Mouse (Mus musculus): ENCODE data around the gene Slc22a6. TPM values are rescaled to one million over a fixed set of nuclear protein-coding genes. Genes with fewer than 3 reads are reported as not detected.

Slc22a6 gene
- polyA plus RNA-seq, 1 experiment, result not detected

DNA sequence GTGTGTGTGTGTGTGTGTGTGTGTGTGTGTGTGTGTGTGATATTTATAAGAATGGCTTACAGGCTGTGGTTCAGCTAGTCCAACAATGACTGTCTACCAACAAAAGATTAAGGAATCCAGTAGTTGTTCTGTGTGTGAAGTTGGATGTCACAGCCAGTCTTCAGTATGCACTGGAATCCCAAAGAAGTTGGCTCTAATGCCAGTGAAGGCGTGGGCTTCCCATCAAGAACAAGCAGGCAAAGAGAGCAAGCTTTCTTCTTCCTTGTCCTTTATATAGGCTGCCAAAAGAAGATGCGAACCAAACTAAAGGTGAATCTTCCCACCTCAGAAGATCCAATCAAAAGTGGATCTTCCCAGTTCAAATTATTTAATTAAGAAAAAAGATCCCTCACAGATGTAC lies 31.9 kb upstream of the Slc22a6 start:
- no peak for TF ChIP-seq POLR2A (IDR thresholded peaks at IDR 0.05; ENCODE audit: insufficient read depth, low read depth, low read length)
- no peak for TF ChIP-seq CTCF (IDR thresholded peaks at IDR 0.05; ENCODE audit: insufficient read depth, low read depth, low read length)
- Histone ChIP-seq H3K27ac (ENCODE audit: insufficient read depth, low read depth, low read length) (0 out of 2 replicates have a peak overlapping the region, but pooled peaks have one; percentile 75), H3K4me1 (ENCODE audit: control insufficient read depth, insufficient read depth, low read length) (peaks cover 9% of the 10 kb centered on the region), H3K4me3 (ENCODE audit: insufficient read depth, low read depth, low read length) (no peak overlapping the region)
- 57% methylated on average over 2 of the region's 2 CpGs for WGBS

DNA sequence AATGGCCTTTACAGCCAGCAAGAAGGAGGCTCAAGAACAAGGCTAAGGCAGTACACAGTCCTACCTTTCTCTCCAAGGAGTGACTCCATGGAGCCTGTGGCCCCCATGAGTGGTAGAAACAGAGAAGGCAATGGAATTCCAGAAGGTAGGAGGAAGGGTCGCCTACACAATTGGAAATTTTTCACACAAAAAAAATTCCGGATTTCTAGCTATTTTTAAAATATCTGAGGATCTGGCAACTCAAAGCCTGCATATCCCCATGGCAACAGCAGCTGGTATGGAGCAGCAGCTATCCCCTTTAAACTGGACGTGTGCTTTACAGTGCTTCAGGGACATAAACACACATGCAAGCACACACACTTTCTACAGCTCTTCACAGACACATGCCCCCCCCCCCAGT lies 31.5 kb upstream of the Slc22a6 start:
- 12% methylated on average over 3 of the region's 3 CpGs for WGBS
- 0 out of 2 replicates have a peak overlapping the region, but pooled peaks have one; percentile 75 for H3K27ac ChIP-seq (ENCODE audit: insufficient read depth, low read depth, low read length)
- no peak for TF ChIP-seq CTCF (IDR thresholded peaks at IDR 0.05; ENCODE audit: insufficient read depth, low read depth, low read length)
- no peak for TF ChIP-seq POLR2A (IDR thresholded peaks at IDR 0.05; ENCODE audit: insufficient read depth, low read depth, low read length)
- H3K4me1 ChIP-seq (ENCODE audit: control insufficient read depth, insufficient read depth, low read length), result peaks cover 13% of the 10 kb centered on the region
- H3K4me3 ChIP-seq (ENCODE audit: insufficient read depth, low read depth, low read length), result no peak overlapping the region

DNA sequence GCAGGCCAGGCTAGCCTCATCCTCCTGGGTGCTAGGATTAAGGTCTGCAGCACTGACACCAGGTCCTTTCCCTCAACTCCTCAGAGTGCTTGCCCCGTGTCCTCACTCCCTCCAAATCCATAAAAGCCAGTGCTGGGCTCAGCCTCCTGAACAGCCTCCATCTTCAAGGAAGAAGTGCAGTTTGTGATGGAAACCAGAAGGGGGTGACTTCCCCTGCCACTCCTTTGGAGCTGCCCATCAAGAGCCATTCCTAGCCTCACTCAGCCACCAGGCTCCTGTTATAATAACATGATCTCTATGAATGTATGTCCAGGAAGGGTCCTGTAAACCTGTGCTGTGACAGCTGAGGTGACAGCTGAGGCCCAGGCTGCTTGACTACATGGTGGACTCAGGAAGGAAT lies 30.5 kb upstream of the Slc22a6 start:
- H3K27ac ChIP-seq (ENCODE audit: insufficient read depth, low read depth, low read length), result no peak overlapping the region
- no peak overlapping the region for H3K4me3 ChIP-seq (ENCODE audit: insufficient read depth, low read depth, low read length)
- WGBS, result 75% methylated on average over 1 of the region's 1 CpGs
- no peak for TF ChIP-seq CTCF (IDR thresholded peaks at IDR 0.05; ENCODE audit: insufficient read depth, low read depth, low read length)
- no peak for TF ChIP-seq POLR2A (IDR thresholded peaks at IDR 0.05; ENCODE audit: insufficient read depth, low read depth, low read length)
- peaks cover 16% of the 10 kb centered on the region for H3K4me1 ChIP-seq (ENCODE audit: control insufficient read depth, insufficient read depth, low read length)

DNA sequence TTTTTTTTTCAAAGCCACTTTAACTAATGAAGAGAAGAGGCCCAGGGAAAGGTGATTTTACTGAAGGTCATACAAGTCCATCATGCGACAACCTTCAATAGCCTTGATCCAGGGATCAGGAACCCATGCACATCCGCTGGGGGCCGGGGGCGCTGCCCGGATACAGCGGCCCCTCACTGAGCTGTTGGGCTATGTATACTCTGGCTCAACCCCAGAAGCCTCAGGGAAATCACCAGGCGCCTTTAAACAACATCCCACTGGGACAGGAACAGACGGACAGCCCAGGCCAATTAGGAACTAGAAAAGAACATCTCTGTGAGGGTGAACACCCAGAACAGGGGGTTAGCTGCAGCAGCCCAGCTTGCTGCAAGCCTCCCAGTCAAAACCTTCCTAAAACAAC lies 26.9 kb upstream of the Slc22a6 start, which contains the start of gene Slc22a8:
TSS of gene Slc22a8 (plus strand) at position 301 of the 400 bp plus-strand sequence.
- TF ChIP-seq CTCF (IDR thresholded peaks at IDR 0.05; ENCODE audit: insufficient read depth, low read depth, low read length) (no peak), POLR2A (IDR thresholded peaks at IDR 0.05; ENCODE audit: insufficient read depth, low read depth, low read length) (0 out of 2 replicates have a peak, but pooled peaks have one; percentile 27)
- H3K4me1 ChIP-seq (ENCODE audit: control insufficient read depth, insufficient read depth, low read length), result peaks cover 16% of the 10 kb centered on the region
- H3K4me3 ChIP-seq (ENCODE audit: insufficient read depth, low read depth, low read length), result no peak within 1 kb of the TSS; the same call in 1 of the 2 replicates
- 65% methylated on average over 8 of the region's 8 CpGs for WGBS
- no peak within 1 kb of the TSS for H3K27ac ChIP-seq (ENCODE audit: insufficient read depth, low read depth, low read length)

DNA sequence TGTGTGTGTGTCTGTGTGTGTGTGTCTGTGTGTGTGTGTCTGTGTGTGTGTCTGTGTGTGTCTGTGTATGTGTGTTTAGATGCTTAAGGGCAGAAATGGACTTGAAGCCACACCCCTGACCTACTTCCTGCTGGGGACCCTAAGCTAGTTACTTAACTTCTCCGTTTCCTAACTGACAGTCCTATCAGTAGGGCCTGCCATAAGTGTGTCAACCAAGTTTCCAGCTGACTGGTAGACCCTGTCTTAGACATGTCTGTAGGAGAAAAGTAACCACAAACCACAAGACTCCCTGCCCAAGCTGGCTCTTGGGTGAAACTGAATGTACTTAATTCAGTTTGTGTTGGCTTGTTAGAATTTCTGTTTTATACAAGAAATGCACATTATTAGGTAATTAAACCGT lies 25.7 kb upstream of the Slc22a6 start:
- no peak for TF ChIP-seq CTCF (IDR thresholded peaks at IDR 0.05; ENCODE audit: insufficient read depth, low read depth, low read length)
- no peak for TF ChIP-seq POLR2A (IDR thresholded peaks at IDR 0.05; ENCODE audit: insufficient read depth, low read depth, low read length)
- H3K4me1 ChIP-seq (ENCODE audit: control insufficient read depth, insufficient read depth, low read length), result peaks cover 11% of the 10 kb centered on the region
- 73% methylated on average over 2 of the region's 2 CpGs for WGBS
- H3K4me3 ChIP-seq (ENCODE audit: insufficient read depth, low read depth, low read length), result no peak overlapping the region
- no peak overlapping the region for H3K27ac ChIP-seq (ENCODE audit: insufficient read depth, low read depth, low read length)

DNA sequence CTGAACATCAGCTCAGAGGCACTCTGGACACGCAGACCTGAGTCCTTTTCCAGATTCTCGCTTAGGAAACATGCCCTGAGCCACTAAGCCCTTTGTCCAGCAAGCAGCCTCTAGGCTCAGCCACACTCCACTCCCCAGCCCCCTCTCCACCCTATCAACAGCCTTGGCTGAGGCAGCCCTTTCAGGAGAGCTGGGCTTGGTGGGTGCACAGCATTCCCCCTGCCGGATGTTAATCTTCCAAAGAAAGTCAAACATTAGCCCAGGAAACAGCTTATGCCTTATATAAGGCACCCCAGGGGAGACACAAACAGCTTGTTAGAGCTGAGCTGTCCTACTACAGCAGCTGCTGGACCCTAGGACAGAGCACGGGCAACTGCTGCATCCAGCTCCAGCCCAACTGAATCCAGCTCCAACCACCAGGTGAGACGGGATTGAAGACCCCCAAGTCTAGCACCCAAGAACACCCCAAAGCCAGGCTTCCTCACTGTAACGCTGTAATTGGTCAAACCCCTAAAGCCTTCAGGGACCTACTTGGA lies 24.9 kb upstream of the Slc22a6 start:
- WGBS, result 71% methylated on average over 6 of the region's 6 CpGs
- no peak for TF ChIP-seq POLR2A (IDR thresholded peaks at IDR 0.05; ENCODE audit: insufficient read depth, low read depth, low read length)
- TF ChIP-seq CTCF (IDR thresholded peaks at IDR 0.05; ENCODE audit: insufficient read depth, low read depth, low read length), result no peak
- Histone ChIP-seq H3K4me3 (ENCODE audit: insufficient read depth, low read depth, low read length) (peak overlapping the region; percentile 6; the same call in 1 of the 2 replicates), H3K4me1 (ENCODE audit: control insufficient read depth, insufficient read depth, low read length) (peaks cover 8% of the 10 kb centered on the region), H3K27ac (ENCODE audit: insufficient read depth, low read depth, low read length) (no peak overlapping the region)

DNA sequence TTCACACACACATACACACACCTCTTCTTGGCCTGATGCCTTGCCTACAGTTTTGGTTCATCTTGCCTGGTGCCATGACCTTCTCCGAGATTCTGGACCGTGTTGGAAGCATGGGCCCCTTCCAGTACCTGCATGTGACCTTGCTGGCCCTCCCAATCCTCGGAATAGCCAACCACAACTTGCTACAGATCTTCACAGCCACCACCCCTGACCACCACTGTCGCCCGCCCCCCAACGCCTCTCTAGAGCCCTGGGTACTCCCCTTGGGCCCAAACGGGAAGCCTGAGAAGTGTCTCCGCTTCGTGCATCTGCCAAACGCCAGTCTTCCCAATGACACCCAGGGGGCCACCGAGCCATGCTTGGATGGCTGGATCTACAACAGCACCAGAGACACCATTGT lies 24.0 kb upstream of the Slc22a6 start:
- WGBS, result 89% methylated on average over 11 of the region's 11 CpGs
- Histone ChIP-seq H3K4me3 (ENCODE audit: insufficient read depth, low read depth, low read length) (no peak overlapping the region; the same call in 1 of the 2 replicates), H3K27ac (ENCODE audit: insufficient read depth, low read depth, low read length) (no peak overlapping the region), H3K4me1 (ENCODE audit: control insufficient read depth, insufficient read depth, low read length) (peaks cover 8% of the 10 kb centered on the region)
- TF ChIP-seq POLR2A (IDR thresholded peaks at IDR 0.05; ENCODE audit: insufficient read depth, low read depth, low read length), result no peak
- no peak for TF ChIP-seq CTCF (IDR thresholded peaks at IDR 0.05; ENCODE audit: insufficient read depth, low read depth, low read length)

DNA sequence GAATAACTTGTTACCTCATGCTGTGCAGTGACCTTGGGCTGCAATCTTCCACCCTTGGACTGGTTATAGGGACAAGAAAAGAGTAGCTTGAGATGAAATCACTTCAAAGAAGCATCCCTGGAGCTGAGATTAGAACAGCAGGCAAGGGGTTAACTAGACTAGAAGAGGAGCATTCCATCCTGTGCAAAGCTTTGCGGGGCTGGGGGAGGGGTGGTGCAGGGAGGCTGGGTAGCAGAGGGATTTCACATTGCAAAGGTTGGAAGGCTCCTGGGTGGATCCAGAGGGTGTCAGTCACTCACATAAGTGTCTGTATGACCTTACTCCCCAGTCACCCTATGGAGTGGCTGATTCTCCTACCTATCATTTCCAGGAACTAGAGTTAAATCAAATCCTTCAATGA lies 23.3 kb upstream of the Slc22a6 start:
- TF ChIP-seq POLR2A (IDR thresholded peaks at IDR 0.05; ENCODE audit: insufficient read depth, low read depth, low read length) (no peak), CTCF (IDR thresholded peaks at IDR 0.05; ENCODE audit: insufficient read depth, low read depth, low read length) (no peak)

DNA sequence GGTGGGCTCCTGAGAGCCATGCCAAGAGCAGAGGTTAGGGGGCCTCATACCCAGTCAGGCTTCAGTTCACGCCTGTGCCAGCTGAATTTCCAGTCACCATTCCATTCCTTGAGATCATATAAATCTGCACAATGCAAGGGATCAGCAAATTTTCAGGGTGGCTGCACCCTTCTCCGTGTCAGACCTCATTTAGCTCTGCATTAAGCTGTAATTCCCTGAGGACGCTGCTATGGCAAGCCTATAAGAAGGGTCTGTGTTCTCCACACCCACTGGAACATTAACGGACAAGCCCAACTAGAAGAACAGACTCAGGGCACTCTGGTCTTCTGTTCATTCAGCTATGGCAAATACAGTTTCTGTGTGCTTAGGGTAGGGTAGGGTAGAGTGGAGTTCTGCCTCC lies 20.6 kb upstream of the Slc22a6 start:
- WGBS, result 63% methylated on average over 4 of the region's 4 CpGs
- TF ChIP-seq CTCF (IDR thresholded peaks at IDR 0.05; ENCODE audit: insufficient read depth, low read depth, low read length) (no peak), POLR2A (IDR thresholded peaks at IDR 0.05; ENCODE audit: insufficient read depth, low read depth, low read length) (no peak)
- Histone ChIP-seq H3K4me1 (ENCODE audit: control insufficient read depth, insufficient read depth, low read length) (no peaks in the 10 kb centered on the region), H3K27ac (ENCODE audit: insufficient read depth, low read depth, low read length) (no peak overlapping the region), H3K4me3 (ENCODE audit: insufficient read depth, low read depth, low read length) (no peak overlapping the region)

More for the DNA sequence above, 23.3 kb upstream of the Slc22a6 start:
- no peak overlapping the region for H3K4me3 ChIP-seq (ENCODE audit: insufficient read depth, low read depth, low read length)
- 21% methylated on average over 1 of the region's 1 CpGs for WGBS
- H3K27ac ChIP-seq (ENCODE audit: insufficient read depth, low read depth, low read length), result no peak overlapping the region
- peaks cover 8% of the 10 kb centered on the region for H3K4me1 ChIP-seq (ENCODE audit: control insufficient read depth, insufficient read depth, low read length)
